Mouse (Mus musculus): ENCODE data around the gene Gm42674. TPM values are rescaled to one million over a fixed set of nuclear protein-coding genes. Genes with fewer than 3 reads are reported as not detected.

Gene Gm42674
- total RNA-seq, 2 experiments from 2014 or later: not detected

GRCm38 (mm10) chr3:90600458-90601195, 1.1 kb upstream of the Gm42674 start:
- Histone ChIP-seq H3K27ac (peak overlapping the region; percentile 72), H3K4me3 (no peak overlapping the region)
- DNase-seq: peak; percentile 73
- intact Hi-C loops (cut with DNase I): no loop called here
- no peak for TF ChIP-seq CTCF (IDR thresholded peaks at IDR 0.05)

- DNase-seq: no peak
- peak within 1 kb of the TSS; percentile 84 for H3K27ac ChIP-seq
- peak within 1 kb of the TSS; percentile 53 for H3K4me3 ChIP-seq
- no peak for TF ChIP-seq CTCF (IDR thresholded peaks at IDR 0.05)
- intact Hi-C loops (cut with DNase I): no loop called here
Measured at GRCm38 (mm10) chr3:90603623-90604022, 1.9 kb downstream of the Gm42674 start, which contains the start of gene S100a4. Gene S100a4 (plus strand): TSS chr3:90603771.

- DNase-seq: peak; percentile 90
- H3K4me3 ChIP-seq: peak overlapping the region; percentile 53
- TF ChIP-seq CTCF (IDR thresholded peaks at IDR 0.05): no peak
- intact Hi-C loops (cut with DNase I): no loop called here
- H3K27ac ChIP-seq: peak overlapping the region; percentile 84
Measured at GRCm38 (mm10) chr3:90604416-90604815, 2.7 kb downstream of the Gm42674 start.

- Histone ChIP-seq H3K27ac (peak overlapping the region; percentile 84), H3K4me3 (peak overlapping the region; percentile 35)
- no peak for TF ChIP-seq CTCF (IDR thresholded peaks at IDR 0.05)
- intact Hi-C loops (cut with DNase I): no loop called here
- no peak for DNase-seq
Measured at GRCm38 (mm10) chr3:90605049-90605448, 3.3 kb downstream of the Gm42674 start.

- Histone ChIP-seq H3K4me3 (0 out of 2 replicates have a peak overlapping the region, but pooled peaks have one; percentile 2), H3K27ac (peak overlapping the region; percentile 84)
- intact Hi-C loops (cut with DNase I): no loop called here
- DNase-seq: no peak
- no peak for TF ChIP-seq CTCF (IDR thresholded peaks at IDR 0.05)
Measured at GRCm38 (mm10) chr3:90605736-90606135, 4.0 kb downstream of the Gm42674 start.

GRCm38 (mm10) chr3:90606185-90606584, 4.5 kb downstream of the Gm42674 start:
- 0 out of 2 replicates have a peak overlapping the region, but pooled peaks have one; percentile 2 for H3K4me3 ChIP-seq
- H3K27ac ChIP-seq: peak overlapping the region; percentile 84
- intact Hi-C loops (cut with DNase I): no loop called here
- no peak for TF ChIP-seq CTCF (IDR thresholded peaks at IDR 0.05)
- DNase-seq: peak; percentile 65

GRCm38 (mm10) chr3:90607361-90607760, 5.7 kb downstream of the Gm42674 start:
- H3K4me3 ChIP-seq: no peak overlapping the region
- peak overlapping the region; percentile 84 for H3K27ac ChIP-seq
- DNase-seq: no peak
- TF ChIP-seq CTCF (IDR thresholded peaks at IDR 0.05): no peak
- intact Hi-C loops (cut with DNase I): no loop called here

- intact Hi-C loops (cut with DNase I): no loop called here
- no peak for DNase-seq
- TF ChIP-seq CTCF (IDR thresholded peaks at IDR 0.05): no peak
- no peak within 1 kb of the TSS for H3K4me3 ChIP-seq
- H3K27ac ChIP-seq: peak within 1 kb of the TSS; percentile 84
Measured at GRCm38 (mm10) chr3:90608223-90608622, 6.5 kb downstream of the Gm42674 start, which contains the start of gene S100a5. Gene S100a5 (plus strand): TSS chr3:90608523.

- DNase-seq: no peak
- peak overlapping the region; percentile 84 for H3K27ac ChIP-seq
- intact Hi-C loops (cut with DNase I): no loop called here
- no peak for TF ChIP-seq CTCF (IDR thresholded peaks at IDR 0.05)
- no peak overlapping the region for H3K4me3 ChIP-seq
Measured at GRCm38 (mm10) chr3:90609102-90609501, 7.4 kb downstream of the Gm42674 start.

GRCm38 (mm10) chr3:90611494-90611893, 9.8 kb downstream of the Gm42674 start:
- DNase-seq: no peak
- H3K27ac ChIP-seq: peak overlapping the region; percentile 92
- intact Hi-C loops (cut with DNase I): no loop called here
- no peak for TF ChIP-seq CTCF (IDR thresholded peaks at IDR 0.05)
- no peak overlapping the region for H3K4me3 ChIP-seq

GRCm38 (mm10) chr3:90612061-90612460, 10.4 kb downstream of the Gm42674 start:
- intact Hi-C loops (cut with DNase I): no loop called here
- TF ChIP-seq CTCF (IDR thresholded peaks at IDR 0.05): no peak
- no peak for DNase-seq
- Histone ChIP-seq H3K4me3 (peak overlapping the region; percentile 80), H3K27ac (peak overlapping the region; percentile 92)

GRCm38 (mm10) chr3:90612728-90613291, 11.1 kb downstream of the Gm42674 start, which contains the start of gene S100a6:
Gene S100a6 (plus strand): TSS chr3:90612882.
- Histone ChIP-seq H3K27ac (peak within 1 kb of the TSS; percentile 92), H3K4me3 (peak within 1 kb of the TSS; percentile 80)
- intact Hi-C loops (cut with DNase I): no loop called here
- peak; percentile 91 for DNase-seq
- peak; percentile 76 for TF ChIP-seq CTCF (IDR thresholded peaks at IDR 0.05)

- TF ChIP-seq CTCF (IDR thresholded peaks at IDR 0.05): no peak
- H3K4me3 ChIP-seq: peak overlapping the region; percentile 80
- intact Hi-C loops (cut with DNase I): no loop called here
- peak overlapping the region; percentile 92 for H3K27ac ChIP-seq
- no peak for DNase-seq
Measured at GRCm38 (mm10) chr3:90613461-90614147, 11.9 kb downstream of the Gm42674 start.
